Mouse (Mus musculus) naive thymus-derived CD4-positive, alpha-beta T cell, adult 2 months (primary cell): Measurements from ENCODE around the gene Adnp.
"Not testable (repeated sequence)": the region's sequence is repeated elsewhere in the genome, so short reads cannot be mapped to it uniquely, and the experiment has no call there.

Experiments
- DNase-seq: peaks from one replicate; pipeline ENCODE4 v3.0.0-alpha.2; 2011; ENCODE audit warnings: low read depth

The Adnp gene

GRCm38 (mm10) chr2:168205681-168206631 lies 956 bp downstream of the Adnp start:
- peak; percentile 47 for DNase-seq

GRCm38 (mm10) chr2:168205265-168205664 lies 1.6 kb downstream of the Adnp start:
- DNase-seq = peak; percentile 98

- no peak for DNase-seq
Observed at GRCm38 (mm10) chr2:168204476-168204999, 2.4 kb downstream of the Adnp start.

GRCm38 (mm10) chr2:168200014-168200691 lies 6.8 kb downstream of the Adnp start:
- no peak for DNase-seq

GRCm38 (mm10) chr2:168199476-168199875 lies 7.4 kb downstream of the Adnp start:
- no peak for DNase-seq

- no peak for DNase-seq
Observed at GRCm38 (mm10) chr2:168198421-168198820, 8.5 kb downstream of the Adnp start.

GRCm38 (mm10) chr2:168195721-168196120 lies 11.2 kb downstream of the Adnp start:
- no peak for DNase-seq

GRCm38 (mm10) chr2:168193685-168194084 lies 13.2 kb downstream of the Adnp start:
- no peak for DNase-seq

- no peak for DNase-seq
Observed at GRCm38 (mm10) chr2:168191856-168192255, 15.1 kb downstream of the Adnp start.

- no peak for DNase-seq
Observed at GRCm38 (mm10) chr2:168175946-168176345, 31.0 kb downstream of the Adnp start.

GRCm38 (mm10) chr2:168170167-168170685 lies 36.7 kb downstream of the Adnp start:
- peak; percentile 68 for DNase-seq

GRCm38 (mm10) chr2:168169800-168170113 lies 37.2 kb downstream of the Adnp start:
- DNase-seq = no peak

GRCm38 (mm10) chr2:168168892-168169799 lies 37.8 kb downstream of the Adnp start:
- DNase-seq = no peak

GRCm38 (mm10) chr2:168167781-168168180 lies 39.1 kb downstream of the Adnp start:
- DNase-seq = no peak

GRCm38 (mm10) chr2:168166750-168167460 lies 40.0 kb downstream of the Adnp start:
- DNase-seq = no peak

- peak; percentile 41 for DNase-seq
Observed at GRCm38 (mm10) chr2:168161978-168162377, 44.9 kb downstream of the Adnp start.

GRCm38 (mm10) chr2:168161514-168161971 lies 45.4 kb downstream of the Adnp start:
- no peak for DNase-seq

GRCm38 (mm10) chr2:168160370-168160930 lies 46.5 kb downstream of the Adnp start:
- no peak for DNase-seq

GRCm38 (mm10) chr2:168158911-168159711 lies 47.8 kb downstream of the Adnp start:
- peak; percentile 75 for DNase-seq

GRCm38 (mm10) chr2:168157974-168158373 lies 48.9 kb downstream of the Adnp start:
- DNase-seq = not testable (repeated sequence)
